Mouse (Mus musculus) heart, postnatal 36 days (tissue): Measurements from ENCODE around the gene Tbc1d14. TPM values are rescaled to one million over a fixed set of nuclear protein-coding genes. Genes with fewer than 3 reads are reported as not detected.

Source experiments
- DNase-seq, 2 experiments: peaks; one replicate each; pipeline ENCODE4 v3.0.0; 2021 to 2022
- intact Hi-C: fragments of 180-260 bp; cut with DNase I; formaldehyde crosslinking; loops from one replicate; pipeline ENCODE4 v1.15.1; 2025
- total RNA-seq, 2 experiments: library from RNA; stranded (reverse); gene quantifications; 2 replicates each; pipeline ENCODE4 v1.2.3; 2021

Tbc1d14 gene
- total RNA-seq, 2 experiments from 2014 or later = 13.7 to 14.2 TPM

DNA sequence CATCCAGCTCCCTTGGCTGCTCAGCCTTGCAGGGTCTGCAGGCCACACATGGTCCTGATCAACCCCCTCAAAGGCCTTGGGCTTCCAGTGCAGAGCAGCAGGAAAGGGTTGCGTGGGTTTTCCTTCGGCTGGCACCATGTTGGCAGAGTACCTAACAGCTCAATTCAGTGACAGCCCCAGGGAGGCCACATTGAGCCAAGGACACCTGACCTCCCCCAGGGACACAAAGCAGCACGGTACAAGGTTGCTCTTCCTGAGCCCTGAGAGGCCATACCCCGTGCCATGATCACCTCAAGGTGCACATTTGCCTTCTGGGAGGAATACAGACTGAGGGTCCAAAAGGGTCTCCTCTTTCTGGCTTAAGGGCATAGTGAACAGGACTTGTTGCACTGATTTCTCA lies 148.5 kb downstream of the Tbc1d14 start:
- intact Hi-C loops = no loop called here
- DNase-seq = no peak

DNA sequence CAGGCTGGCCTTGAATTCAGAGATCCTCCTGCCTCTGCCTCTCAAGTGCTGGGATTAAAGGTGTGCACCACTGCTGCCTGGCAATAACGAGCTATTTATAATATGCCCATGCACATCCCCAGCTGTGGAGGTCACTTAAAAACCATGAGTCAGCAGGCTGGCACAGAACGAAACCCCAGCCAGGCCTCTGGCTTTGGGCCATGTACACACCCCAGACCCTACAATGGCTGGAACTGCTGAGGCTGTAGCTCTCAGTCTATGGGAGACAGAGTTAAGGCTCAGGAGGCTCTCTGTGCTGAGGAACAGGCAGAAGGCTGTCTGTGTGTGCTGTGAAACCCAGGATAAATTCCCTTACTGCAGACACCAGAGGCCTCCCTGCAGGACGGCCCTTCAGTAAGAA lies 152.3 kb downstream of the Tbc1d14 start:
- DNase-seq = no peak
- intact Hi-C loops = no loop called here

Other genes starting within 250 kb of the Tbc1d14 start
- 10 to 100 TPM; 10.5 to 11.4 TPM for gene Sorcs2, start 195.1 kb downstream of the Tbc1d14 start, total RNA-seq
- 10 to 100 TPM; 63.0 to 63.2 TPM for gene Grpel1, start 128.3 kb downstream of the Tbc1d14 start, total RNA-seq
- 10 to 100 TPM; 13.3 to 15.0 TPM for gene Tada2b, start 109.0 kb downstream of the Tbc1d14 start, total RNA-seq
- gene Ccdc96, start 108.7 kb downstream of the Tbc1d14 start, total RNA-seq = under 1 TPM; 0.19 to 0.33 TPM
- gene D5Ertd579e, start 102.7 kb upstream of the Tbc1d14 start, total RNA-seq = 10 to 100 TPM; 75.5 to 90.6 TPM
- 10 to 100 TPM; 10.3 to 14.2 TPM for gene Bloc1s4, start 155.4 kb upstream of the Tbc1d14 start, total RNA-seq
- 100 to 1,000 TPM; 272 to 283 TPM for gene Mrfap1, start 203.5 kb upstream of the Tbc1d14 start, total RNA-seq
- gene Man2b2, start 237.4 kb upstream of the Tbc1d14 start, total RNA-seq = 10 to 100 TPM; 17.8 to 20.0 TPM